Mouse (Mus musculus) testis, postnatal 10 days (tissue): ENCODE measurements at regions not wholly inside any gene's neighbourhood (a gene's known extent, or its start where the extent isn't known, plus 50 kb on each side); places are given as distances from the start of the nearest gene placed in this dataset.

Source experiments
- DNase-seq: peaks from one replicate; pipeline ENCODE4 v3.0.0; 2021; ENCODE audit warnings: low spot score

- no peak for DNase-seq
Observed at GRCm38 (mm10) chr3:50887002-50887401, 337.2 kb upstream of the Noct start.

GRCm38 (mm10) chr3:50888571-50889210, 335.6 kb upstream of the Noct start:
- DNase-seq, result no peak

GRCm38 (mm10) chr3:50890537-50890936, 333.7 kb upstream of the Noct start:
- DNase-seq, result no peak

- no peak for DNase-seq
Observed at GRCm38 (mm10) chr3:50898179-50898578, 326.1 kb upstream of the Noct start.

- no peak for DNase-seq
Observed at GRCm38 (mm10) chr3:50899830-50900350, 324.4 kb upstream of the Noct start.

- DNase-seq, result no peak
Observed at GRCm38 (mm10) chr3:50900566-50900965, 323.7 kb upstream of the Noct start.

- no peak for DNase-seq
Observed at GRCm38 (mm10) chr3:50901321-50901720, 322.9 kb upstream of the Noct start.

- no peak for DNase-seq
Observed at GRCm38 (mm10) chr3:50902933-50903332, 321.3 kb upstream of the Noct start.

- no peak for DNase-seq
Observed at GRCm38 (mm10) chr3:50904716-50905116, 319.5 kb upstream of the Noct start.

GRCm38 (mm10) chr3:50905274-50905992, 318.8 kb upstream of the Noct start:
- no peak for DNase-seq

- DNase-seq, result peak; percentile 98
Observed at GRCm38 (mm10) chr3:50905993-50906831, 318.0 kb upstream of the Noct start.

GRCm38 (mm10) chr3:50912980-50913518, 311.2 kb upstream of the Noct start:
- DNase-seq, result no peak

GRCm38 (mm10) chr3:50914866-50915365, 309.3 kb upstream of the Noct start:
- DNase-seq, result no peak

- no peak for DNase-seq
Observed at GRCm38 (mm10) chr3:50916305-50916854, 307.9 kb upstream of the Noct start.

- DNase-seq, result no peak
Observed at GRCm38 (mm10) chr3:50922347-50922746, 301.9 kb upstream of the Noct start.

- no peak for DNase-seq
Observed at GRCm38 (mm10) chr3:50922832-50923231, 301.4 kb upstream of the Noct start.

GRCm38 (mm10) chr3:50923327-50923726, 300.9 kb upstream of the Noct start:
- no peak for DNase-seq

- no peak for DNase-seq
Observed at GRCm38 (mm10) chr3:50927318-50927717, 296.9 kb upstream of the Noct start.

GRCm38 (mm10) chr3:50929013-50929412, 295.2 kb upstream of the Noct start:
- no peak for DNase-seq

- no peak for DNase-seq
Observed at GRCm38 (mm10) chr3:50932397-50933089, 291.7 kb upstream of the Noct start.

GRCm38 (mm10) chr3:50933090-50933443, 291.2 kb upstream of the Noct start:
- DNase-seq, result no peak
